Mouse (Mus musculus) gastrocnemius, postnatal 10 days (tissue): ENCODE measurements around the gene Elk4. TPM values are rescaled to one million over a fixed set of nuclear protein-coding genes. Genes with fewer than 3 reads are reported as not detected.

Source experiments
- DNase-seq: peaks from one replicate; pipeline ENCODE4 v3.0.0; 2021; ENCODE audit warnings: mixed read lengths
- total RNA-seq, 2 experiments: library from RNA; stranded (reverse); gene quantifications; 2 replicates each; pipeline ENCODE4 v1.2.3; 2021

Gene Elk4
- total RNA-seq, 2 experiments from 2014 or later, result 76.7 to 86.1 TPM

- no peak for DNase-seq
Measured at GRCm38 (mm10) chr1:132065475-132066172, 58.2 kb downstream of the Elk4 start.

- DNase-seq, result peak; percentile 64
Measured at GRCm38 (mm10) chr1:132067261-132068255, 60.2 kb downstream of the Elk4 start, which contains the start of gene Mfsd4a. Mfsd4a (minus strand) TSS chr1:132068062.

- no peak for DNase-seq
Measured at GRCm38 (mm10) chr1:132069436-132069835, 62.0 kb downstream of the Elk4 start.

- no peak for DNase-seq
Measured at GRCm38 (mm10) chr1:132070659-132071058, 63.3 kb downstream of the Elk4 start.

GRCm38 (mm10) chr1:132075576-132075975 lies 68.2 kb downstream of the Elk4 start:
- no peak for DNase-seq

GRCm38 (mm10) chr1:132078413-132078812 lies 71.0 kb downstream of the Elk4 start:
- DNase-seq, result no peak

Other genes starting within 250 kb of the Elk4 start
- gene Pm20d1, start 210.2 kb upstream of the Elk4 start, total RNA-seq, result 1 to 10 TPM; 1.3 to 1.6 TPM
- gene Slc41a1, start 180.1 kb upstream of the Elk4 start, total RNA-seq, result 10 to 100 TPM; 56.1 to 64.2 TPM
- 1 to 10 TPM; 7.1 to 8.9 TPM for gene Rab29, start 140.4 kb upstream of the Elk4 start, total RNA-seq
- 100 to 1,000 TPM; 102 to 105 TPM for gene Nucks1, start 97.1 kb upstream of the Elk4 start, total RNA-seq
- gene Slc45a3, start 44.6 kb upstream of the Elk4 start, total RNA-seq, result 1 to 10 TPM in 1 of 2 experiments, under 1 TPM in 1; 0.87 to 1.7 TPM
- gene Mfsd4a, start 60.5 kb downstream of the Elk4 start, total RNA-seq, result 1 to 10 TPM; 1.4 to 1.8 TPM
- gene Cdk18, start 132.1 kb downstream of the Elk4 start, total RNA-seq, result 1 to 10 TPM; 1.2 to 2.3 TPM
- gene Lemd1, start 183.8 kb downstream of the Elk4 start, total RNA-seq, result not detected
- under 1 TPM in 1 of 2 experiments, not detected in 1; 0.05 TPM for gene AC124108.1, start 183.8 kb downstream of the Elk4 start, total RNA-seq
- gene Gm10188, start 222.2 kb downstream of the Elk4 start, total RNA-seq, result not detected